Mouse (Mus musculus): ENCODE results near the gene Defb30.

Defb30 gene

GRCm38 (mm10) chr14:63049910-63050370 lies at the start of gene Defb30:
Gene Defb30, minus strand, starts transcription at chr14:63049960.
- no peak for DNase-seq (ENCODE audit: low read depth, low spot score)

- DNase-seq (ENCODE audit: low read depth, low spot score), result no peak
These were observed 17.9 kb upstream of the Defb30 start for GRCm38 (mm10) chr14:63067708-63068107.

DNA sequence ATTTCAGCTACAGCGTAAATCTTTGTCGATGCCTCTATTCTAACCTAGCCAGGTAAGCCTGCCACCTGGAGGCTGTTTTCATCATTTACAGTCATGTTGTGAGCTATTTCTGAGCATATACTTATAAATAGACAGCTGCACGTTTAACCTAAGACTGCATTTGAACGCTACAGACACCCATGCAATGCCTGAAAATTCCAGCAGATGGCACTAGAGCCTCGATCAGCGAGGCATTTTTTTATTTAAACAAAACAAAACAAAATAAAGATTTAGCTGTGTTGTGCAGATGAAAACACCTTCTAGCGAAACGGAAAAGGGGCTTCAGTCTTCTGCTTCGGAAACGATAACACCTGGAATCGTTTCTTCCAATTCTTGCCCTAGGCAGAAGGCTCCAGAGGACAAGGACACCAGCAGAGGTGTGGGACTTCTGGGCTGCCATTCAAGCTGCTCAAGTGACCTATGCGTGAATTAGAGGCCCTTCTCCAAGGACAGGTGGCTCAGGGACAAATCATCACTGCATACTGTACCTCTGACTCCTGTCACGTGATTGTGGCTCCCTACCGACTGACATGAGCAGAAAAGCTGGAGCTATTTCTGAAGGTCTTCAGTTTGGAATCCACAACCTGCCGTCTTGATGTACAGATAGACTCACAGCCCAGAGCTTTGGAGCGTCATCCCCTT lies 17.0 kb upstream of the Defb30 start:
- DNase-seq (ENCODE audit: low read depth, low spot score), result peak; percentile 81

GRCm38 (mm10) chr14:63065391-63065790 lies 15.6 kb upstream of the Defb30 start:
- DNase-seq (ENCODE audit: low read depth, low spot score), result no peak

DNA sequence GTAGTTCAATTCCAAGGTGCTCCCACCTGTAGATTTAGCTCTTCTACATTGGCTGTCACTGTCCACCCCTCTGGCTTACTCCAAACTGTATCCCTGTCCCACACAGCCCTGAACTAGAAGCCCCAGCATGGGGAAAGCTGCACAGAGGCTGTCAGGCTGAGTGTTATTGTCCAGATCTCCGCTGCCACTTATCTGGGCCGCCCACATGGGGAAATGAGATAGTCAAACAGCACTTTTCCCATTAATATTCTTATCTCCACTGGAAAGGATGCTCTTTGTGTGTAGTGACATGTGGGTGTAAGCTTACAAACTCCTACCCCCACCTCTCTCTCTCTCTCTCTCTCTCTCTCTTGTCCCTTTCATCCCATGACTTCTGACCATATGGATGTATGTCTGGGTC lies 12.4 kb upstream of the Defb30 start:
- no peak for DNase-seq (ENCODE audit: low read depth, low spot score)

DNA sequence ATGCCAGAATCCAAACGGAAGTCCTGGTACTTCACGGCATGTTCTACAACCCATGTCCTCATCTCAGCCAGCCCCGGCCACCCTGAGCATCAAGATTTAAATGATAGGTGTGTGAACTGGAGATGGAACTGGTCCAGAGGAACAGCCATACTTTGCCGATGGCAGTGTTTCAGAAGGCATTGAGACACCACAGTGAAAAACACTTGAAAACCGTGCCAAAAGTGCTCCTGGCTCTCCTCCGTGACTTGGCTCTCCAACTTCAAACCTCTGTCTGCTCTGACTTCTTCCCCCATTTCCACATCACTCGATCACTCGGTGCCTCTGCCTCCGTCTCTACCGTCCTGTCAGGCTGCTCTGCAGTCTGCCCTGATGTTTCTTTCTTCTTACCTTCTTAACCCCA lies 10.6 kb upstream of the Defb30 start:
- no peak for DNase-seq (ENCODE audit: low read depth, low spot score)

DNA sequence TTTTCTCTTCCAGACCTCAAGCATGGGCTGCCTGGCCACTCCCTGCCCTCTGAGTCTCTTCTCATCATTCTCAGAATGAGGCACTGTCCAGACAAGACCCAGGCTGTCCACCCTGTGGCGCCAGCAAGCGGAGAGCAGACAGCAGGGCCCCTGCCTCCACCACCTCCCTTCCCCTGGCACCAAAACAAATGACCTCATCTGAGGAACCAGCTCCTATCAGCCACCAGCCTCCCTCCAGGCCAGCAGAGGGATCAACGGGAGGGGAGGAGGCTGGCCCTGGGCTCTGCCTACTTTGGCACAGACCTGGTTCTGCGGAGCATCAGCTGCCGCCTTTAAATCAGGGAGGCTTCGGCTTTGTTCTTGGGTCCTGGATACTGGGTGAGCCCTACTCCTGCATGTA lies 5.0 kb upstream of the Defb30 start:
- no peak for DNase-seq (ENCODE audit: low read depth, low spot score)

DNA sequence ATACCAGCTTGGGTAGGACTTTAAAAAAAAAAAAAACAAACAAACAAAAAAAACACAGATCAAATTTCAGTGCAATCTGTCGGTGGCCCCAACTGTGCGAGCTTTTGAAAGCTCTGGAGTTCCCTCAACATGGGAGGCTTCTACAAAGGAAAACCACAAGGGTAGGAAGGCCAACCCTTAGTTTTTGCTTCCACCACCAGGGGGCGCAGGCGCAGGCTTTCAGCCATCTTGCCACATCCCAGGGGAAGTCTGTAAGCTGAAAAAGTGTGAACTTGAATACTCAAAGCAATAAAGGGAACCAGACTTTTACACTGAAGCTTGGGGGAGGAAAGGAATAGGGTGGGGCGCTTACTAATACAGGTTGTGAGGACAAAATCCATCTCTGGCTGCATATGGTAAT lies 1.0 kb upstream of the Defb30 start:
- peak; percentile 70 for DNase-seq (ENCODE audit: low read depth, low spot score)

DNA sequence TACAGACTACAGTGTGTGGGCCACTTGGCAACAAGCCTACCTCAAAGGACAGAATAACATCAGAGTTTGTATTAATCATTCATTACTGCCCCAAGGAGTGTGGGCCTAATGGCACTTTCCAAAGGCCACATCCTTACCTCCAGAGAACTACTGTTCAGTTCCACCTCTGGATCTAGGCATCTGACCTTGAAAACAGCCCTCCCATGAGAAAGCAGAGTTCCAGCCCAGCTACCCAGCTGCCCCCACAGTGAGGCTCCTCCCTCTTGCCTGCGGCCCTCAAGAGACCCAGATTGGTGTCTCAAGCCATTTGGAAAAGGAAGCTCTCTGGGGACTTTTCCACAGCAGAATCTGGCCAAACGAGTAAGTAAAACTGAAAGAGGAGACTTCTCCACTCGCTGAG lies 3.1 kb downstream of the Defb30 start, which contains the start of gene Defb42:
TSS of gene Defb42 (plus strand) at position 301 of the 400 bp plus-strand sequence.
- DNase-seq (ENCODE audit: low read depth, low spot score), result no peak

DNA sequence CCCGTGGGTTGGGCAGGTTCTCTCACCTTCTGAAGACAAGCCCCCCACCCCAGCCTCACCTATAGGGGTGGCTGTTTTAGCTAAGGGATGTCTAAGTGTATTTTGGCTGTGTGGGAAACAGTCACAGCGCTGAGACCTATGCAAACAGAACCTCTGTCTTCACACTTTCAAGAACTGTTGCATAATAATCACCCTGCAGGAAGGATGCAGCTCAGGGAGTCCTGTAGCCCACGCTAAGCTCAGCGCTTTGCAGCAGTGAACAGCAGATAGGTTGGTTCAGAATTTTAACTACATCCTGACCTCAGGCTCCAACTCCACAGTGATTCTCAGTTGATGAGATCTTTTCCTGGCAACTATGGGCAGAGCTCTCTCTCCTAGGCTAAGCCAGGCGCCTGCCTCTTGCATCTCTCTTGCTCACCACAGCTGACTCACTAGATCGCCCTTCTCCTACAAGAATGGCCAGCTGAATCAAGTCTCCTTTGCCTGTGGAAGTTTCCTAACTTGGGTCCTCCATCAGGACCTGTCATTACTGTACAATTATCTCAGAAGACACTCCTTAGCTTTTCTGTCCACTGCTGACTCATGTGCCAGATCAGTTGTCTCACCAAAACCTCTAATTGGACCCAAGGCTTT lies 29.1 kb downstream of the Defb30 start:
- DNase-seq (ENCODE audit: low read depth, low spot score), result no peak

DNA sequence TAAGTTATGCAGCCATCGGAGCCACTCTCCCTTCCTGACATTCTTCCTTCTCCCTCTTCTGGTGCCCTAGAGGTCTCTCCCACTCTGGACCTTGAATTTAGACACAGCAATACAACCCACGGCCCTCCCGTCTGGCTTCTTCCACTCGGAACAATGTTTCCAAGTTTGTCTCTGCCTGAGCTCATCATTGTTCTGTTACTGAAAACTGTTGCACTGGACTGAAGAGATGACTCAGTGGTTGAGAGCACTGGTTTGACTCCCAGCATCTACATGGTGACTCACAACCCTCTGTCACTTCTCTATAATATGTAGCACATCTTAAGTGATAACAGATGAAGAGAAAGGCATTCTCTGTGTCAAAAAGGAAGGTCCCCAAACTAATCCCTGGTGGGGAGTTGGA lies 35.1 kb downstream of the Defb30 start:
- DNase-seq (ENCODE audit: low read depth, low spot score), result no peak

DNA sequence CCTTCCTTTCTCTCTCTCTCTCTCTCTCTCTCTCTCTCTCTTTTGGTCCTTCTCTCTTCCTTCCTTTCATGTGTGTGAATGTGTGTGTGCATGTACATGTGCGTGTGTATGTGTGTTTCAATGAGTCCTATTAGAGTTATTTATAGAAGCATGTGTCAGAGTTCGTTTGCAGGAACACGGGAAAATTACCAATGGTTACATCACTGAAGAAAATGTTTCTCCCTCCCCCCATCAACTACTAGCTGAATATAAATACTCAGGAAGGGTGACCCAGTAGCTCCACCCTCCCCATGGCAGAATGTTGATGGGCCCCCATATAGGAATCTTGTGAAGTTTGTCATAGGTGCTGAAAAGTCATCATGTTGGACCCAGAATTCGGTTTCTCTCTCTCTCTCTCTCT lies 36.7 kb downstream of the Defb30 start:
- DNase-seq (ENCODE audit: low read depth, low spot score), result no peak

DNA sequence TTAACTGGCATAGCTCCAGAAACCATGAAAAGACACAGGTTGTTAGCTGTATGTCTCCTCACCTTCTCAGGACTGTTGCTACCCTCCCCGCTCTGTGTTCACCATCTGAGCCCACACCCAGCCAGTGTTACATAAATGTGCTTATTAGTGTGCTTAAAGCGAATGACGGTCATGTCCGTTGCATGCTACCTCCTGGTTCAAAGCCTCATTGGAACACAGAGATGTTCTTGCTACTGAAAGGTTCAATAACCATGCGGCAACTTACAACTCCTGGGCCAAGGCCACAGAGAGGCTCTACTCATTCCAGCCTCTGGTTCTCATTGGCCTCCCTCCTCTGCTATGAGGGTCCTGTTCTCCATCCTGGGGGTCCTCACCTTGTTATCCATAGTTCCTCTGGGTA lies 38.3 kb downstream of the Defb30 start, which contains the start of gene Defb43:
TSS of gene Defb43 (plus strand) at position 301 of the 400 bp plus-strand sequence.
- no peak for DNase-seq (ENCODE audit: low read depth, low spot score)

DNA sequence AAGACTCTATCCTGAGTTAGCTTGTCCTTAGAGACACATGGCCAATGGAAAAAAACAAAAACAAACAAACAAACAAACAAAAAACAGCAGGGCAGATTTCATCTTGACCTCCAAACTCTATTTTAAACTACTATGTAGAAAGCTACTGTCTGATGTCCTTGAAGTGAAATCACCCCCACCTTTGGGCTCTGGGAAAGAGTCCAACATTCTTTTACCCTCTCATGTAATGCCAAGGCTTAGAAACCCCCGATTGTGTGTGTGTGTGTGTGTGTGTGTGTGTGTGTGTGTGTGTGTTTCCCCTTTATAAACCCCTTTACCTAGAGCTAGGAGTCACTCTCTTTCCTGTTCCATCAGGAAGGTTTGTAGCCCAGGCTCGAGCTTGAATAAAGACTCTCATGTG lies 47.2 kb downstream of the Defb30 start:
- no peak for DNase-seq (ENCODE audit: low read depth, low spot score)

DNA sequence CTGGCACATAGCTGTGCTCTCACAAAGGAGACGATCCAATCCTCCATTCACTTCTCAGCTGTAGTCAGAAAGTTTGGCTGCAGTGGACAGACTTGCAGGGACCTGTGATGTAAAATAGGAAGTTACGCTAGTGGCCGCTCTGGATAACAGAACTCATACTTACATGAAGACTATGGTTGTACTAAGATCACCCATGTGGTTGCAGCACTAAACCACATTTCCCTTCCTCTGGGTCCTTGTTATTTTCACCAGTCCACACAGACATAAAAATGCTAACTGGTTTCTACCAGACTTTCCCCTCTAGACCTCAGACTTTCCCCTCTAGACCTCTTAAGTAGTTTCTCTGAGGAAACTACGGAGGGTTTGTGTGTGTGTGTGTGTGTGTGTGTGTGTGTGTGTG lies 50.8 kb downstream of the Defb30 start:
- no peak for DNase-seq (ENCODE audit: low read depth, low spot score)

DNA sequence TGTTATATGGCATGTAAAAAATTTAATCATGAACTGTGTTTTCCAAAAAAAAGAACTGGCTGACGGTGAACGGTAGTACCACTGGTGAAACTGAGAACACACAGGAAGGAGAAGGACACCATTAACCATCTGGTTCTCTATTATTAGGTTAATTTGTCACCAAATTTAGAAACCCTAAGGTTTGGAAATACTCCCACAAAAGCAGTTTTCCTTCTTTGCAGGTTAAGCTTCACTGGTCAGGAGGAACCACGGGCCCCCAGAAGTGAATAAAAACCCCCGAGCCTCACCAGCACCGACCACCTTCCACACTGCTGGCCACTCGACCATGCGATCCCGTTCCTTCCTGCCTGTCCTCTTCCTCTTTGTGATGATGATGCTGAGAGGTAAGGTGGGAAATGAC lies 52.0 kb downstream of the Defb30 start, which contains the start of gene Defb47:
TSS of gene Defb47 (plus strand) at position 301 of the 400 bp plus-strand sequence.
- no peak for DNase-seq (ENCODE audit: low read depth, low spot score)

DNA sequence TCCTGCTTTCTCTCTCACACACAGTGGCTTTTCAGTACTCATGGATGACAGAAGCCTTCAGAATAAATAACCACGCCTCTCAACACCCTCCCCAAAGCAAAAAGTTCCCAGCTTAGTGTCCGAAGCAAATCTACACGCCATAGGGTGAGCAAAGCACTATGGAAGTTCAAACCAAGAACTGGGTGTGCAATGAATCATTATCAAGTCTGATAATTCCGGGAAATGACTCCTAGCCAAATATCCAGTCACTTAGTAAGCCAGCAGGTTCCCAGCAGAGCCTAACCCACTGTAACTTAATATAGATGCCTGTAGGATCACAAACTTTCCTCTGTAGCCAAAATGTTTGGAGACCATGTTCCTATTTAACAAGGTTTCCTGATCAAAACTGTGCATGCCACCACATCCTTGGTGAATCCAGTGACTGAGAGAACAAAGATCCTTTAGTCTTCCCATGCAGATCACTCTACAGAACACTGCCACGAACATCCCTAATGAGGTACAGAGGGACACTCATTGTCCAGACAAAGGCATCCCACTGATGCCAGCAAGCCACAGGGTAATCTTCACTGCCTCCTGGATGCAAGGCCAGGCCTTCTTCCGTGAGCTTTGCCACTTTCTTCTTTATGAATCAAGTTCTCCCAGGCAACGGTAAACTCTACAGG lies 57.8 kb downstream of the Defb30 start:
- no peak for DNase-seq (ENCODE audit: low read depth, low spot score)

- DNase-seq (ENCODE audit: low read depth, low spot score), result no peak
These were observed 58.5 kb downstream of the Defb30 start for GRCm38 (mm10) chr14:62991271-62991670.

DNA sequence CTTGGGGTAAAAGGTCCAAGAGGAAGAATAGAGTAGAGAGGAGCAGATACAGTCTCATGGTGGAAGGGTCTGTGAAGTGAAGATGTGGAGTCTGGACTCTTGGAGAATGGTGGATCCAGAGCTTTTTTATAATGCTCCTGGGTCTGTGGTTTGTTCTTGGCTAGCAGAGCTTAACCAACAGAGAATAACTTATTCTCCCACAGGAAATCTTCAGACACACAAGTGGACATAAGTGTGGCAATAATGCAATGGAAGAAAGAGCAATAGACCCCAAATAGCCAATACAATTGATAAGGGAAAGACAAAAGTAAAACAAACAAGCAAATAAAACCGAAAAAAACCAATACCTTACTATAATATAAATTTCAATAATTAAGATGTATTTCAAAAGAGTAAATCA lies 65.3 kb downstream of the Defb30 start, which contains the start of gene Defb48:
TSS of gene Defb48 (minus strand) at position 101 of the 400 bp plus-strand sequence.
- no peak for DNase-seq (ENCODE audit: low read depth, low spot score)

All from CD4-positive, CD25-positive, alpha-beta regulatory T cell, adult 2 months (primary cell).